Mouse (Mus musculus): ENCODE measurements around the gene Usp24. TPM values are rescaled to one million over a fixed set of nuclear protein-coding genes. Genes with fewer than 3 reads are reported as not detected.

Usp24 gene
- 10.8 and 12.5 TPM in 2 replicates for polyA plus RNA-seq (2016; fragmentation: Nextera tagmentation; extraction: Ambion mirVana)

DNA sequence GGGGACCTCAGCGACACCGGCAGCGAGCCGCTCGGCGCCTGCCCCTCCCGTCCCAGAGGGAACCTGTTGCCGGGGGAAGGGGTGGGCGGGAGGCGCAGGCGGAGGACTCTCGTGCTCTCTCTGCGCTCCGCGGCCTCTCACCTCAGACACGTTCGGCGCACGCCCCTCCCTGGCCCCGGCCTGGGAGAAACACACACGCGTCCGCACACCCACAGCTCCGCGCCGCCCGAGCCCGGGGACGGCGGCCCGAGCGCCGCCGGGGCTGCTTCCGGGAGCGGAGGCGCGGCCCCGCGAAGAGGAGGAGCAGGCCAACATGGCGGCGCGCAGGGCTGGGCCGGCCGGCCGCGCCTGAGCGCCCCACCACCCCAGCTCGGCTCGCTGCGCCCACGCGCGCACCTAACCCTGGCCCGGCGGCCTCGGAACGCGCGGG lies at the start of gene Usp24:
TSS of gene Usp24 (plus strand) at position 293 of the 430 bp plus-strand sequence.
- Histone ChIP-seq H3K27me3 (no peaks in the 10 kb centered on the region; the same call in 1 of the 2 replicates), H3K4me1 (peaks cover 35% of the 10 kb centered on the region), H3K4me2 (replicated peaks) (peak within 1 kb of the TSS; percentile 75), H3K9me3 (no peaks in the 10 kb centered on the region), H3K4me3 (peak within 1 kb of the TSS; percentile 96), H3K36me3 (no peaks in the 10 kb centered on the region), H3K9ac (replicated peaks) (peak within 1 kb of the TSS; percentile 98), H3K27ac (replicated peaks) (peak within 1 kb of the TSS; percentile 95)
- WGBS = under 1% methylated on average over 40 of the region's 60 CpGs
- ATAC-seq (ENCODE audit: low FRiP score, low read depth) = peak; percentile 91

- Histone ChIP-seq H3K4me3 (no peak overlapping the region), H3K9me3 (no peaks in the 10 kb centered on the region), H3K36me3 (no peaks in the 10 kb centered on the region), H3K27ac (replicated peaks) (no peak overlapping the region), H3K27me3 (no peaks in the 10 kb centered on the region), H3K4me1 (peaks cover 3% of the 10 kb centered on the region; the same call in 1 of the 2 replicates), H3K9ac (replicated peaks) (no peak overlapping the region), H3K4me2 (replicated peaks) (no peak overlapping the region)
- 79% methylated on average over 2 of the region's 2 CpGs for WGBS
- ATAC-seq (ENCODE audit: low FRiP score, low read depth) = no peak
These were observed 39.1 kb upstream of the Usp24 start for GRCm38 (mm10) chr4:106276937-106277336.

DNA sequence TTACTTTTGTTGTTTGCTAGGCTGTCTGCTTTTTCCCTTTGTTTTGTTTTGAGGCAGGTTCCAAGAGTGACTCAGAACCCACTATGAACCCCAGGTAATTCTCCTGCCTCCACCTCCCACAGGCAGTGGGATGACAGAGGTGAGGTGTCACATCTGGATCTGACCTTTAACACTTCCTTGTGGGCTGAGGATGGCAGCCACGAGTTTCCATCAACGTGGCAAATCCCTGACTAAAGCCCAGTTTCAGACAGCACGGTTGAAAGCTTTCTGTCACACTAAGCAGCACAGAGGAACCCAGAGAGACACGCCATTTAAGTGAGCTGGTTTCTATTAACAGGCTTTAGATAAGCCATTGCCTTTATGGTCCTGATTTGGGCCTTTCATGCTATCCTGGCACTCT lies 36.8 kb upstream of the Usp24 start:
- Histone ChIP-seq H3K9me3 (no peaks in the 10 kb centered on the region), H3K27ac (replicated peaks) (no peak overlapping the region), H3K4me3 (no peak overlapping the region), H3K4me2 (replicated peaks) (no peak overlapping the region), H3K4me1 (peaks cover 3% of the 10 kb centered on the region; the same call in 1 of the 2 replicates), H3K36me3 (no peaks in the 10 kb centered on the region), H3K27me3 (no peaks in the 10 kb centered on the region), H3K9ac (replicated peaks) (no peak overlapping the region)
- ATAC-seq (ENCODE audit: low FRiP score, low read depth) = no peak
- 25% methylated on average over 4 of the region's 4 CpGs for WGBS

DNA sequence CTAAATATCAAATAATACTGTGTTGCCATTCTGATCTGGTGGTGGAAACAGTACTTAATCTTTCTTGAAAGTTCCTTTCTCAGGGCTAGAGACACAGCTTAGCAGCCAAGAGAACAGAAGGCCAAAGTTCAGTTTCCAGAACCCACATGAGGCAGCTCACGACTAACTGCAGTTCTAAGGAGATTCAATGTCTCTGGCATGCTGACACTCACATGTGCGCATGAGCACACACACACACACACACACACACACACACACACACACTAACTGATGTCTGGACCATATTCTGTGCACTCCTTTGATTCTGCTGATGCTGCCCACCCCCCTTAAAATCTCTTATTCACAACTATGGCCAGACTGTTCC lies 34.9 kb upstream of the Usp24 start:
- Histone ChIP-seq H3K4me2 (replicated peaks) (no peak overlapping the region), H3K27ac (replicated peaks) (no peak overlapping the region), H3K4me3 (no peak overlapping the region), H3K4me1 (peaks cover 3% of the 10 kb centered on the region; the same call in 1 of the 2 replicates), H3K27me3 (no peaks in the 10 kb centered on the region), H3K9ac (replicated peaks) (no peak overlapping the region), H3K36me3 (no peaks in the 10 kb centered on the region), H3K9me3 (no peaks in the 10 kb centered on the region)
- 83% methylated on average over 2 of the region's 2 CpGs for WGBS
- ATAC-seq (ENCODE audit: low FRiP score, low read depth) = no peak

GRCm38 (mm10) chr4:106281492-106282122 lies 34.4 kb upstream of the Usp24 start:
- Histone ChIP-seq H3K9ac (replicated peaks) (no peak overlapping the region), H3K4me3 (no peak overlapping the region), H3K36me3 (no peaks in the 10 kb centered on the region), H3K9me3 (no peaks in the 10 kb centered on the region), H3K27ac (replicated peaks) (no peak overlapping the region), H3K4me2 (replicated peaks) (no peak overlapping the region), H3K27me3 (no peaks in the 10 kb centered on the region), H3K4me1 (peaks cover 3% of the 10 kb centered on the region; the same call in 1 of the 2 replicates)
- WGBS = 68% methylated on average over 8 of the region's 8 CpGs
- ATAC-seq (ENCODE audit: low FRiP score, low read depth) = no peak

DNA sequence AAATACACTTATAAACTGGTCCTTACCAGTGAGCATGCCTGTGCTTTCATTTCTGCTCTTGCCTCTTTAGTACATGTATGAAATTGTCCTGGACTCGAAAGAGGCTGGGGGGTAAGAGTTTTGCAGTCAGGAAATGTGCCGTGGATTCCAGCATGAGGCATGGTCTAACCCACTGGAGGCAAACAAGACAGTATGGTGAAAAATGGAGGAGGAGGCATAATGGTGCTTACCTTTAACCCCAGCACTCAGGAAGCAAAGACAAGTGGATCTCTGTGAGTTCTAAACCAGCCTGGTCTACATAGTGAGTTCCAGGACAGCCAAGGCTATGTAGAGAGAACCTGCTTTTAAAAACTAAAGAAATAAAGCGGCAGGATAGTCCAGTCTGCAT lies 33.9 kb upstream of the Usp24 start:
- no peak for ATAC-seq (ENCODE audit: low FRiP score, low read depth)

GRCm38 (mm10) chr4:106286958-106287743 lies 28.9 kb upstream of the Usp24 start:
- no peak for ATAC-seq (ENCODE audit: low FRiP score, low read depth)
- H3K36me3 ChIP-seq = no peaks in the 10 kb centered on the region
- no peaks in the 10 kb centered on the region for H3K9me3 ChIP-seq
- no peak overlapping the region for H3K4me3 ChIP-seq
- WGBS = 80% methylated on average over 4 of the region's 4 CpGs
- no peaks in the 10 kb centered on the region for H3K4me1 ChIP-seq
- H3K27me3 ChIP-seq = no peaks in the 10 kb centered on the region
- H3K4me2 ChIP-seq (replicated peaks) = no peak overlapping the region
- no peak overlapping the region for H3K27ac ChIP-seq (replicated peaks)
- H3K9ac ChIP-seq (replicated peaks) = no peak overlapping the region

More for the DNA sequence above, 33.9 kb upstream of the Usp24 start:
- H3K4me1 ChIP-seq = peaks cover 3% of the 10 kb centered on the region; the same call in 1 of the 2 replicates
- no peak overlapping the region for H3K4me3 ChIP-seq
- no peaks in the 10 kb centered on the region for H3K27me3 ChIP-seq
- WGBS = 94% methylated on average over 3 of the region's 3 CpGs
- no peak overlapping the region for H3K27ac ChIP-seq (replicated peaks)
- no peaks in the 10 kb centered on the region for H3K9me3 ChIP-seq
- H3K9ac ChIP-seq (replicated peaks) = no peak overlapping the region
- H3K36me3 ChIP-seq = no peaks in the 10 kb centered on the region
- H3K4me2 ChIP-seq (replicated peaks) = no peak overlapping the region

GRCm38 (mm10) chr4:106290201-106290600 lies 25.8 kb upstream of the Usp24 start:
- H3K9me3 ChIP-seq = no peaks in the 10 kb centered on the region
- H3K36me3 ChIP-seq = no peaks in the 10 kb centered on the region
- no peaks in the 10 kb centered on the region for H3K4me1 ChIP-seq
- no peak overlapping the region for H3K4me2 ChIP-seq (replicated peaks)
- 83% methylated on average over 2 of the region's 2 CpGs for WGBS
- no peaks in the 10 kb centered on the region for H3K27me3 ChIP-seq
- H3K9ac ChIP-seq (replicated peaks) = no peak overlapping the region
- H3K4me3 ChIP-seq = no peak overlapping the region
- ATAC-seq (ENCODE audit: low FRiP score, low read depth) = no peak
- H3K27ac ChIP-seq (replicated peaks) = no peak overlapping the region

DNA sequence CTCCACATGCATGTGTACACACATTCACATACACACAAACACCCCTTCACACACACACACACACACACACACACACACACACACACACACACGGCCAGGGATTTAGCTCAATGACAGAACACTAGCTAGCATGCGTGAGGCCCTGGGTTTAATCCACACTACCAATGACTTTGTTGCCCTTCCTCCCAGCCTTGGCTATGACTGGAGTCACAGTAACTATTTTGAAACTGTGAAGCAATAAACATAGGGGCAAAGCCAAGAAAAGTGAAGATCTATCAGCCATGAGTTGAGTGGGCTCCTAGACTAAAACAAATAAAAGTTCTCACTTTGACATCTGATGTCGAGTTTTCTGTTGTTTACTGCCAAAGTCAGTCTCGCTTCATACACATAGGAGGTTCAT lies 23.2 kb upstream of the Usp24 start:
- Histone ChIP-seq H3K27ac (replicated peaks) (no peak overlapping the region), H3K9me3 (no peaks in the 10 kb centered on the region), H3K4me2 (replicated peaks) (no peak overlapping the region), H3K27me3 (no peaks in the 10 kb centered on the region), H3K4me1 (no peaks in the 10 kb centered on the region), H3K9ac (replicated peaks) (no peak overlapping the region), H3K4me3 (no peak overlapping the region), H3K36me3 (no peaks in the 10 kb centered on the region)
- 88% methylated on average over 4 of the region's 4 CpGs for WGBS
- no peak for ATAC-seq (ENCODE audit: low FRiP score, low read depth)

- H3K4me1 ChIP-seq = no peaks in the 10 kb centered on the region
- 88% methylated on average over 6 of the region's 6 CpGs for WGBS
- H3K27me3 ChIP-seq = no peaks in the 10 kb centered on the region
- no peak overlapping the region for H3K4me2 ChIP-seq (replicated peaks)
- no peak overlapping the region for H3K27ac ChIP-seq (replicated peaks)
- no peak overlapping the region for H3K4me3 ChIP-seq
- no peaks in the 10 kb centered on the region for H3K9me3 ChIP-seq
- ATAC-seq (ENCODE audit: low FRiP score, low read depth) = no peak
- H3K36me3 ChIP-seq = no peaks in the 10 kb centered on the region
- H3K9ac ChIP-seq (replicated peaks) = no peak overlapping the region
These were observed 22.5 kb upstream of the Usp24 start for GRCm38 (mm10) chr4:106293378-106294090.

DNA sequence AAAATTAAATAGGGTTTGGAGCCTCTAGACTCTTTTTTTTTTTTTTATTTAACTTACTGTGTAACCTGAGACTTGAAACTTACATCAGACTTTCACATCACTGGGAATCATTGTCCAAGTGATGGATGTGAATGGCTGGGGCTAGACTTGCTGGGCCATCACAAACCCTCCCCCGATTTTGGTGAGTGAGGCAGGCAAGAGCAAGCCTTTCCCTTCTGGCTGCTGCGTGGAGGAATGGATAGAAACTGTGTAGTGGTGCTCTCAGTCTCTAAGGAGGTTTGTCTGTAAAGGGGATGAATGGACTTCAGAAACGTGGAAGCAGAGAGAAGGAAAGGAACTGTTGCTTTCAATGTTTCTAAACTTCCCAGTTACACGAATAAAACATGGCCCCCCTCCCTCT lies 20.3 kb upstream of the Usp24 start:
- H3K4me2 ChIP-seq (replicated peaks) = no peak overlapping the region
- H3K9me3 ChIP-seq = no peaks in the 10 kb centered on the region
- H3K9ac ChIP-seq (replicated peaks) = no peak overlapping the region
- no peaks in the 10 kb centered on the region for H3K36me3 ChIP-seq
- WGBS = 67% methylated on average over 4 of the region's 4 CpGs
- H3K4me1 ChIP-seq = no peaks in the 10 kb centered on the region
- ATAC-seq (ENCODE audit: low FRiP score, low read depth) = no peak
- H3K4me3 ChIP-seq = no peak overlapping the region
- H3K27ac ChIP-seq (replicated peaks) = no peak overlapping the region
- H3K27me3 ChIP-seq = no peaks in the 10 kb centered on the region

All from midbrain, embryonic 12.5 days (tissue).